Mouse (Mus musculus) intestine, postnatal 0 days (tissue): Measurements from ENCODE around the gene B3galt1. TPM values are rescaled to one million over a fixed set of nuclear protein-coding genes. Genes with fewer than 3 reads are reported as not detected.

ENCODE experiments used
- ATAC-seq: fragments of 200-750 bp; cut with Nextera tagmentation; 2 replicates; pipeline ENCODE4 v1.8.0; 2017; ENCODE audit warnings: mild to moderate bottlenecking, moderate TSS enrichment, moderate library complexity
- H3K27ac ChIP-seq: fragments of 300-500 bp; sonication (generic); 2 replicates; pipeline ENCODE4 v1.5.1; 2014; ENCODE audit warnings: mild to moderate bottlenecking, low read depth, low read length, moderate library complexity
- H3K27me3 ChIP-seq: fragments of 300-500 bp; sonication (generic); replicated peaks from 2 replicates; pipeline ENCODE4 v1.6.1; 2014; ENCODE audit warnings: low read length, mixed read lengths; ENCODE audit not compliant: control insufficient read depth, insufficient read depth
- H3K36me3 ChIP-seq: fragments of 300-500 bp; sonication (generic); 2 replicates; pipeline ENCODE4 v1.6.1; 2014; ENCODE audit warnings: mild to moderate bottlenecking, moderate library complexity; ENCODE audit not compliant: control insufficient read depth, insufficient read depth
- H3K4me1 ChIP-seq: fragments of 300-500 bp; sonication (generic); replicated peaks from 2 replicates; pipeline ENCODE4 v1.6.1; 2014; ENCODE audit warnings: antibody characterized with exemption, low read length, mixed read lengths; ENCODE audit not compliant: control insufficient read depth, insufficient read depth
- H3K4me2 ChIP-seq: fragments of 300-500 bp; sonication (generic); replicated peaks from 2 replicates; pipeline ENCODE4 v1.6.1; 2014; ENCODE audit warnings: low read depth, mild to moderate bottlenecking, moderate library complexity
- H3K4me3 ChIP-seq: fragments of 300-500 bp; sonication (generic); 2 replicates; pipeline ENCODE4 v1.5.1; 2014; ENCODE audit warnings: low read depth, low read length
- H3K9ac ChIP-seq: fragments of 300-500 bp; sonication (generic); 2 replicates; pipeline ENCODE4 v1.6.1; 2014; ENCODE audit warnings: mild to moderate bottlenecking, low read depth, low read length
- H3K9me3 ChIP-seq: fragments of 300-500 bp; sonication (generic); 2 replicates; pipeline ENCODE4 v1.6.1; 2016; ENCODE audit warnings: mixed run types; ENCODE audit not compliant: control insufficient read depth
- CTCF ChIP-seq: sonication (generic); IDR thresholded peaks from 2 replicates; pipeline ENCODE4 v1.5.1; 2016; ENCODE audit warnings: low read depth, mild to moderate bottlenecking, control low read depth, antibody characterized with exemption, moderate library complexity
- WGBS: fragments of 180-500 bp; shearing (Covaris S2); extraction: QIAGEN DNeasy Blood & Tissue Kit; methylation state at CpG from one replicate; pipeline ENCODE4 v1.1.7; 2014; 5-methylcytosine and 5-hydroxymethylcytosine counted together
- polyA plus RNA-seq: library from polyadenylated mRNA; unstranded; fragments of >200 nt; fragmentation: Nextera tagmentation; extraction: Ambion mirVana; gene quantifications from 2 replicates; pipeline ENCODE4 v1.2.1, GENCODE M21; 2015

Gene B3galt1
- polyA plus RNA-seq, 1 experiment from 2014 or later, result 1.3 TPM

GRCm38 (mm10) chr2:67847806-67848205 lies 282.1 kb downstream of the B3galt1 start:
- Histone ChIP-seq H3K27me3 (no peaks in the 10 kb centered on the region), H3K36me3 (no peaks in the 10 kb centered on the region), H3K4me2 (no peak overlapping the region), H3K9me3 (no peaks in the 10 kb centered on the region), H3K4me1 (no peaks in the 10 kb centered on the region), H3K9ac (no peak overlapping the region), H3K27ac (no peak overlapping the region), H3K4me3 (no peak overlapping the region)
- WGBS, result 86% methylated on average over 8 of the region's 8 CpGs
- no peak for TF ChIP-seq CTCF
- ATAC-seq, result no peak

GRCm38 (mm10) chr2:67850725-67851124 lies 285.1 kb downstream of the B3galt1 start:
- Histone ChIP-seq H3K9ac (no peak overlapping the region), H3K36me3 (no peaks in the 10 kb centered on the region), H3K27me3 (no peaks in the 10 kb centered on the region), H3K27ac (no peak overlapping the region), H3K4me3 (no peak overlapping the region), H3K4me1 (no peaks in the 10 kb centered on the region), H3K9me3 (no peaks in the 10 kb centered on the region), H3K4me2 (no peak overlapping the region)
- ATAC-seq, result no peak
- 74% methylated on average over 3 of the region's 3 CpGs for WGBS
- TF ChIP-seq CTCF, result no peak

- no peak overlapping the region for H3K4me3 ChIP-seq
- no peak for TF ChIP-seq CTCF
- H3K36me3 ChIP-seq, result no peaks in the 10 kb centered on the region
- ATAC-seq, result no peak
- no peaks in the 10 kb centered on the region for H3K9me3 ChIP-seq
- no peaks in the 10 kb centered on the region for H3K27me3 ChIP-seq
- WGBS, result 92% methylated on average over 2 of the region's 2 CpGs
- no peak overlapping the region for H3K4me2 ChIP-seq
- no peaks in the 10 kb centered on the region for H3K4me1 ChIP-seq
- no peak overlapping the region for H3K27ac ChIP-seq
- H3K9ac ChIP-seq, result no peak overlapping the region
Measured at GRCm38 (mm10) chr2:67858340-67858739, 292.7 kb downstream of the B3galt1 start.

GRCm38 (mm10) chr2:67859004-67859403 lies 293.3 kb downstream of the B3galt1 start:
- no peaks in the 10 kb centered on the region for H3K36me3 ChIP-seq
- no peaks in the 10 kb centered on the region for H3K4me1 ChIP-seq
- ATAC-seq, result no peak
- H3K27ac ChIP-seq, result no peak overlapping the region
- H3K9me3 ChIP-seq, result no peaks in the 10 kb centered on the region
- WGBS, result 84% methylated on average over 2 of the region's 2 CpGs
- no peak overlapping the region for H3K9ac ChIP-seq
- no peak for TF ChIP-seq CTCF
- H3K27me3 ChIP-seq, result no peaks in the 10 kb centered on the region
- H3K4me3 ChIP-seq, result no peak overlapping the region
- no peak overlapping the region for H3K4me2 ChIP-seq

- WGBS, result 79% methylated on average over 3 of the region's 3 CpGs
- no peak for ATAC-seq
- H3K36me3 ChIP-seq, result no peaks in the 10 kb centered on the region
- H3K27ac ChIP-seq, result no peak overlapping the region
- no peak overlapping the region for H3K9ac ChIP-seq
- TF ChIP-seq CTCF, result no peak
- no peaks in the 10 kb centered on the region for H3K27me3 ChIP-seq
- no peak overlapping the region for H3K4me2 ChIP-seq
- H3K4me3 ChIP-seq, result no peak overlapping the region
- no peaks in the 10 kb centered on the region for H3K9me3 ChIP-seq
- H3K4me1 ChIP-seq, result no peaks in the 10 kb centered on the region
Measured at GRCm38 (mm10) chr2:67873368-67873767, 307.7 kb downstream of the B3galt1 start.

- H3K9me3 ChIP-seq, result no peaks in the 10 kb centered on the region
- H3K27me3 ChIP-seq, result no peaks in the 10 kb centered on the region
- no peak for ATAC-seq
- no peak overlapping the region for H3K27ac ChIP-seq
- no peaks in the 10 kb centered on the region for H3K36me3 ChIP-seq
- H3K4me1 ChIP-seq, result no peaks in the 10 kb centered on the region
- H3K4me2 ChIP-seq, result no peak overlapping the region
- 58% methylated on average over 3 of the region's 3 CpGs for WGBS
- H3K9ac ChIP-seq, result no peak overlapping the region
- H3K4me3 ChIP-seq, result no peak overlapping the region
- no peak for TF ChIP-seq CTCF
Measured at GRCm38 (mm10) chr2:67879836-67880235, 314.2 kb downstream of the B3galt1 start.

GRCm38 (mm10) chr2:67881713-67882281 lies 316.1 kb downstream of the B3galt1 start:
- no peak overlapping the region for H3K9ac ChIP-seq
- no peak overlapping the region for H3K27ac ChIP-seq
- no peak for TF ChIP-seq CTCF
- ATAC-seq, result no peak
- H3K27me3 ChIP-seq, result no peaks in the 10 kb centered on the region
- H3K36me3 ChIP-seq, result no peaks in the 10 kb centered on the region
- 56% methylated on average over 1 of the region's 1 CpGs for WGBS
- no peak overlapping the region for H3K4me2 ChIP-seq
- no peaks in the 10 kb centered on the region for H3K9me3 ChIP-seq
- no peak overlapping the region for H3K4me3 ChIP-seq
- H3K4me1 ChIP-seq, result no peaks in the 10 kb centered on the region
